Mouse (Mus musculus) heart, adult 2 months (tissue): ENCODE results near the gene Hist3h2a.

ENCODE experiments used
- CTCF ChIP-seq: fragments of 200-600 bp; IDR thresholded peaks from 2 replicates; pipeline ENCODE4 v1.8.1; 2022; ENCODE audit warnings: antibody characterized with exemption, mild to moderate bottlenecking, moderate library complexity
- POLR2A ChIP-seq: fragments of 200-500 bp; IDR thresholded peaks from 2 replicates; pipeline ENCODE4 v1.6.1; 2011; ENCODE audit warnings: mild to moderate bottlenecking, low read depth, low read length, control low read depth; ENCODE audit not compliant: insufficient read depth

DNA sequence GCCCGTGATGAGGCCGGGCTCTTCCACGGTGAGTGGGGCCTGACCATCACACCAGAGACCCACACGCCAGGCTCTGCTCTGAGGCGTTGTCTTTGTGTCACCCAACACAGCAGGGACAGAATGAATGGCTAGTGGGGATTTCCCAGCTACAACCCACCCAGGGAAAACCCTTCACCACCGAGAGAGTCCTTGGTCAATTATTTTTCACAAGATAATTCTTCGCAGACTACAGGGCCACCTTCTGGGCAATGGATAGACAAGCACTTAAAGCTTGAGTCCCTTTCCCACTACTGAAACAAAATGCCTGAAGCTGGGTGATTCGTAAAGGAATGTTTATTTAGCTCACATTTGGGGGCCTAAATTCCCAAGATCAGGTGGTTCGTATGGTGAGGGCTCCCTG, 32.1 kb upstream of the Hist3h2a start:
- TF ChIP-seq CTCF (no peak), POLR2A (no peak)
